Mouse (Mus musculus): ENCODE data around the gene Jade1.

The Jade1 gene

GRCm38 (mm10) chr3:41597036-41597435 is 41.5 kb downstream of the Jade1 start:
- no peak for TF ChIP-seq GATA4 (IDR thresholded peaks at IDR 0.05; ENCODE audit: insufficient replicate concordance, low read length)

GRCm38 (mm10) chr3:41598412-41598811 is 42.9 kb downstream of the Jade1 start:
- no peak for TF ChIP-seq GATA4 (IDR thresholded peaks at IDR 0.05; ENCODE audit: insufficient replicate concordance, low read length)

- no peak for TF ChIP-seq GATA4 (IDR thresholded peaks at IDR 0.05; ENCODE audit: insufficient replicate concordance, low read length)
Measured at GRCm38 (mm10) chr3:41599226-41599625, 43.7 kb downstream of the Jade1 start.

GRCm38 (mm10) chr3:41599806-41600589 is 44.5 kb downstream of the Jade1 start:
- no peak for TF ChIP-seq GATA4 (IDR thresholded peaks at IDR 0.05; ENCODE audit: insufficient replicate concordance, low read length)

GRCm38 (mm10) chr3:41601226-41602020 is 45.9 kb downstream of the Jade1 start:
- TF ChIP-seq GATA4 (IDR thresholded peaks at IDR 0.05; ENCODE audit: insufficient replicate concordance, low read length) = no peak

GRCm38 (mm10) chr3:41602933-41603332 is 47.4 kb downstream of the Jade1 start:
- no peak for TF ChIP-seq GATA4 (IDR thresholded peaks at IDR 0.05; ENCODE audit: insufficient replicate concordance, low read length)

GRCm38 (mm10) chr3:41603470-41604019 is 48.0 kb downstream of the Jade1 start:
- no peak for TF ChIP-seq GATA4 (IDR thresholded peaks at IDR 0.05; ENCODE audit: insufficient replicate concordance, low read length)

- TF ChIP-seq GATA4 (IDR thresholded peaks at IDR 0.05; ENCODE audit: insufficient replicate concordance, low read length) = no peak
Measured at GRCm38 (mm10) chr3:41604629-41605321, 49.2 kb downstream of the Jade1 start.

GRCm38 (mm10) chr3:41605601-41606329 is 50.2 kb downstream of the Jade1 start:
- TF ChIP-seq GATA4 (IDR thresholded peaks at IDR 0.05; ENCODE audit: insufficient replicate concordance, low read length) = no peak

GRCm38 (mm10) chr3:41606330-41606664 is 50.8 kb downstream of the Jade1 start:
- TF ChIP-seq GATA4 (IDR thresholded peaks at IDR 0.05; ENCODE audit: insufficient replicate concordance, low read length) = no peak

GRCm38 (mm10) chr3:41607050-41607449 is 51.5 kb downstream of the Jade1 start:
- no peak for TF ChIP-seq GATA4 (IDR thresholded peaks at IDR 0.05; ENCODE audit: insufficient replicate concordance, low read length)

GRCm38 (mm10) chr3:41607467-41607866 is 51.9 kb downstream of the Jade1 start:
- no peak for TF ChIP-seq GATA4 (IDR thresholded peaks at IDR 0.05; ENCODE audit: insufficient replicate concordance, low read length)

- no peak for TF ChIP-seq GATA4 (IDR thresholded peaks at IDR 0.05; ENCODE audit: insufficient replicate concordance, low read length)
Measured at GRCm38 (mm10) chr3:41609071-41609470, 53.5 kb downstream of the Jade1 start.

- TF ChIP-seq GATA4 (IDR thresholded peaks at IDR 0.05; ENCODE audit: insufficient replicate concordance, low read length) = no peak
Measured at GRCm38 (mm10) chr3:41612211-41612610, 56.7 kb downstream of the Jade1 start.

GRCm38 (mm10) chr3:41613706-41614105 is 58.2 kb downstream of the Jade1 start:
- no peak for TF ChIP-seq GATA4 (IDR thresholded peaks at IDR 0.05; ENCODE audit: insufficient replicate concordance, low read length)

Measured in liver, adult (tissue).